Mouse (Mus musculus): ENCODE measurements at regions not wholly inside any gene's neighbourhood (a gene's known extent, or its start where the extent isn't known, plus 50 kb on each side); places are given as distances from the start of the nearest gene placed in this dataset.

- Histone ChIP-seq H3K9me3 (no peaks in the 10 kb centered on the region), H3K4me3 (no peak overlapping the region), H3K9ac (no peak overlapping the region), H3K4me1 (no peaks in the 10 kb centered on the region), H3K27me3 (replicated peaks) (no peaks in the 10 kb centered on the region), H3K27ac (replicated peaks) (no peak overlapping the region), H3K36me3 (no peaks in the 10 kb centered on the region), H3K4me2 (no peak overlapping the region)
- no peak for ATAC-seq (ENCODE audit: extremely low read depth, insufficient number of reproducible peaks, low FRiP score, low TSS enrichment)
- 68% methylated on average over 3 of the region's 3 CpGs for WGBS
Measured at GRCm38 (mm10) chr19:15692379-15693023, 254.6 kb downstream of the Psat1 start.

DNA sequence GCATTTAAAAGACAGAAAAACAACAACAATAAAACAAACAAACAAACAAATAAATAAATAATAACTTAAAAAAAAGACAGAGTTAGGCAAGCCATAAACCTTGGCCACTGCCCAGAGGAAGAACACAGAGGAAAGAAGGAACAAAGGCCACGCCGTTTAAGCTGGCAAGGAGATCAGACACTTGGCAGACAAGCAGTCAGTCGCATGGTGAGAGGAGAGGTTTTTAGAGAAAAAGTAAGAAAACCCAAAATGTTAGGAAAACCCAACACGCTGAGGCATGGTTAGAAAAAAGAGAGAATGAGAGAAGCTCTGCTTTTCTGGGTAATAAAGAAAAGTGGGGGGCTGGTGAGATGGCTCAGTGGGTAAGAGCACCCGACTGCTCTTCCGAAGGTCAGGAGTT is 277.1 kb downstream of the Psat1 start:
- no peaks in the 10 kb centered on the region for H3K36me3 ChIP-seq
- 80% methylated on average over 6 of the region's 6 CpGs for WGBS
- H3K27me3 ChIP-seq (replicated peaks), result no peaks in the 10 kb centered on the region
- ATAC-seq (ENCODE audit: extremely low read depth, insufficient number of reproducible peaks, low FRiP score, low TSS enrichment), result no peak
- no peak overlapping the region for H3K27ac ChIP-seq (replicated peaks)
- H3K4me1 ChIP-seq, result peaks cover 3% of the 10 kb centered on the region; the same call in 1 of the 2 replicates
- H3K9ac ChIP-seq, result no peak overlapping the region
- no peaks in the 10 kb centered on the region for H3K9me3 ChIP-seq
- H3K4me3 ChIP-seq, result no peak overlapping the region
- no peak overlapping the region for H3K4me2 ChIP-seq

DNA sequence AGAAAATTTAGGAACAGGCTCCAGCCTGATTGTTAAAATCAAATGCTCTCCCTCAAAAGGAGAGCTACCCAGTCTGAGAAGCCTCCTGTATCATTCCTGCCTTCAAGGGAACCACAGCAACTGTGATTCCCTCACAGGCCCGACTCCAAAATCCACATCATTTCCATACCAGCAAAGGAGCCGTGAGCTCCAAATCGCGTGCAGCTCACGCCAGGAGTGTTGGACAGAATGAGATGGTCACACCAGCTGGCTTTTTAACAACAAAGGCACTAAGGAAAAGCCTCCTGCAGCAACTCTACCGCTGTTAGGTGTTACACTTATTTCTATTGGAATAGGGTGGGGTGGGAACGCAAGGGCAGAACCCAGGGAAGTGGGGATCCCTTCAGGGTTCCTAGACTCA is 277.6 kb downstream of the Psat1 start:
- peaks cover 3% of the 10 kb centered on the region; the same call in 1 of the 2 replicates for H3K4me1 ChIP-seq
- no peak overlapping the region for H3K27ac ChIP-seq (replicated peaks)
- H3K36me3 ChIP-seq, result no peaks in the 10 kb centered on the region
- no peak overlapping the region for H3K4me3 ChIP-seq
- ATAC-seq (ENCODE audit: extremely low read depth, insufficient number of reproducible peaks, low FRiP score, low TSS enrichment), result no peak
- H3K27me3 ChIP-seq (replicated peaks), result no peaks in the 10 kb centered on the region
- no peak overlapping the region for H3K4me2 ChIP-seq
- H3K9me3 ChIP-seq, result no peaks in the 10 kb centered on the region
- no peak overlapping the region for H3K9ac ChIP-seq
- 81% methylated on average over 7 of the region's 7 CpGs for WGBS

- Histone ChIP-seq H3K4me1 (peaks cover 3% of the 10 kb centered on the region; the same call in 1 of the 2 replicates), H3K4me2 (no peak overlapping the region)
Measured at GRCm38 (mm10) chr19:15668624-15669016, 278.5 kb downstream of the Psat1 start.

DNA sequence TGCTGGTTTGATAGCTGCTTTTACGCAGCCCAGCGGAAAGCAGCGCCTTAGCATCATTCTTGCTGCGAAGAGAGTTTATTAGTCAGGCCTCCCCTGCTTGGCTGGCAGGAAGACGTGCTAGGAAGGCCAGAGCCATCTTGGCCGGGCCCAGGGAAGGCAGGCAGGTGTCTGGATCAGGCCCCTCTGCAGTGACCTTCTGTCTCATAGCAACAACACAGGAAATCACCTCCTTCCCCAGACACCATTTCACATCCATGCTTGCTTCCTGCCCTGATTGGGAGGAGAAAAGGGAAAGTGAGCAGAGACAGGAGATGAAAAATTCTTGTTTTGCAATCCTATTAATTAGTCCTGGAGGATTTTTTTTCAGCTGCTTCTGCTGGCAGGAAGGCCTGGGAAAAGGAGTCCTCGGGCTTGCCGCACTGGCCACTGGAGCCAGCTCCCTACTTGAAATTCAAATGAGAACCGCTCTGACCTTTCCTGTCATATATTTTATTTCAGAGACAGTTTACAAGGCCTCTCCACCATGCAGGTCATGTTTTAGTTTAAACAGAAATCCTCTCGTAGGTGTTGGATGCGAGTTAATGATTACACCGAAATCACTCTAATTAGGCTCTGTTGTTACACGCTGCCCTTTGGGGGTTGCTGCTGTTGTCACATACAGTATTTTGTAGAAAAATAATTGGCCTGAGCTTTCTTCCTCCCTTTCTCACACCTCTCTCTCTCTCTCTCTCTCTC is 279.1 kb downstream of the Psat1 start:
- Histone ChIP-seq H3K4me2 (no peak overlapping the region), H3K27me3 (replicated peaks) (no peaks in the 10 kb centered on the region), H3K4me1 (peaks cover 3% of the 10 kb centered on the region; the same call in 1 of the 2 replicates), H3K27ac (replicated peaks) (no peak overlapping the region), H3K9me3 (no peaks in the 10 kb centered on the region), H3K9ac (no peak overlapping the region), H3K4me3 (no peak overlapping the region), H3K36me3 (no peaks in the 10 kb centered on the region)
- no peak for ATAC-seq (ENCODE audit: extremely low read depth, insufficient number of reproducible peaks, low FRiP score, low TSS enrichment)
- WGBS, result 56% methylated on average over 13 of the region's 13 CpGs

More at GRCm38 (mm10) chr19:15668624-15669016, 278.5 kb downstream of the Psat1 start:
- Histone ChIP-seq H3K9ac (no peak overlapping the region), H3K27ac (replicated peaks) (no peak overlapping the region), H3K9me3 (no peaks in the 10 kb centered on the region), H3K36me3 (no peaks in the 10 kb centered on the region), H3K4me3 (no peak overlapping the region), H3K27me3 (replicated peaks) (no peaks in the 10 kb centered on the region)
- ATAC-seq (ENCODE audit: extremely low read depth, insufficient number of reproducible peaks, low FRiP score, low TSS enrichment), result no peak

- Histone ChIP-seq H3K27me3 (replicated peaks) (no peaks in the 10 kb centered on the region), H3K9me3 (no peaks in the 10 kb centered on the region), H3K4me1 (peaks cover 3% of the 10 kb centered on the region; the same call in 1 of the 2 replicates), H3K27ac (replicated peaks) (no peak overlapping the region), H3K9ac (no peak overlapping the region), H3K4me3 (no peak overlapping the region), H3K4me2 (no peak overlapping the region), H3K36me3 (no peaks in the 10 kb centered on the region)
- ATAC-seq (ENCODE audit: extremely low read depth, insufficient number of reproducible peaks, low FRiP score, low TSS enrichment), result no peak
- 43% methylated on average over 3 of the region's 3 CpGs for WGBS
Measured at GRCm38 (mm10) chr19:15663659-15664255, 283.4 kb downstream of the Psat1 start.

DNA sequence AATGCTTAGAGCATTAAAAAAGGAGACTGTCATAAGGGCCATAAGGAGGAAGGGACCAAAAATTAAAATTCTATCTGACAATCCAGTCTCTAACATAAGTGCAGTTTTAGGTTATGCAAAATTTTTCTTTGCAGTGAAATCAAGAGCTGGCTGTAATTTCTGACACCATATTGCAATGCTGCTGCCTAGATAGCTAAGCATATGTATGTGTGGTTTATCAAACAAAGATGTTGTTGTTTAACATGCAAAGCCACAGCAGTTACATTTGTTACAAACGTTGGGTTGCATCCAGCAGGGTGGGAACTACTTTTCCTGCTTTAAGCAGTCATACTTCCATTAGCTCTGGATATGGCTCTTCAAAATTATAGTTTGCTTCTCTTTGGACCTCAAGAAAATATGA is 288.5 kb downstream of the Psat1 start:
- no peak overlapping the region for H3K4me2 ChIP-seq
- H3K4me3 ChIP-seq, result no peak overlapping the region
- no peaks in the 10 kb centered on the region for H3K4me1 ChIP-seq
- H3K27ac ChIP-seq (replicated peaks), result no peak overlapping the region
- no peaks in the 10 kb centered on the region for H3K36me3 ChIP-seq
- ATAC-seq (ENCODE audit: extremely low read depth, insufficient number of reproducible peaks, low FRiP score, low TSS enrichment), result no peak
- H3K9ac ChIP-seq, result no peak overlapping the region
- H3K9me3 ChIP-seq, result no peaks in the 10 kb centered on the region
- no peaks in the 10 kb centered on the region for H3K27me3 ChIP-seq (replicated peaks)
- 55% methylated on average over 1 of the region's 1 CpGs for WGBS

GRCm38 (mm10) chr19:15657846-15658245 is 289.3 kb downstream of the Psat1 start:
- H3K4me1 ChIP-seq, result no peaks in the 10 kb centered on the region
- H3K36me3 ChIP-seq, result no peaks in the 10 kb centered on the region
- no peaks in the 10 kb centered on the region for H3K9me3 ChIP-seq
- no peak overlapping the region for H3K4me3 ChIP-seq
- H3K9ac ChIP-seq, result no peak overlapping the region
- H3K27me3 ChIP-seq (replicated peaks), result no peaks in the 10 kb centered on the region
- 70% methylated on average over 1 of the region's 1 CpGs for WGBS
- H3K4me2 ChIP-seq, result no peak overlapping the region
- no peak overlapping the region for H3K27ac ChIP-seq (replicated peaks)
- no peak for ATAC-seq (ENCODE audit: extremely low read depth, insufficient number of reproducible peaks, low FRiP score, low TSS enrichment)

DNA sequence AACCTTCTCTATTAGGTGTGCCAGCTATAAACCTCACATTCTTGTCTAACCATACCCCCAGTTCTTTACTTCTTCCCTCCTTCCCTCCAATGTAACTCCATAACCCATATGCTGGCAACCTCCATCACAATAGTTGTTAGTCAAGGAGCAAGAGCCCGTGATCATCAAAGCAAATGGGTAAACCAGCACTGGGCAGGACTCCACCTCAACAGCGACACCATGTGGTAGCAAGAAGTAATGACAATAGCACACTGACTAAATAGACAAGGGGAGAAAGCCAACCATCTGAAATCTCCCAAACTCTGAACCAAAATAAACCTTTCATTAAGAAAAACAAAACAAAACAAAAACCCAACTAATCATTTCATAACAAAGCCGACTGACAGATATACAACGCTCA is 297.8 kb downstream of the Psat1 start:
- H3K27me3 ChIP-seq (replicated peaks), result no peaks in the 10 kb centered on the region; the same call in 1 of the 2 replicates
- no peak overlapping the region for H3K4me3 ChIP-seq
- H3K4me1 ChIP-seq, result no peaks in the 10 kb centered on the region
- no peak overlapping the region for H3K9ac ChIP-seq
- H3K9me3 ChIP-seq, result no peaks in the 10 kb centered on the region
- 8% methylated on average over 4 of the region's 4 CpGs for WGBS
- ATAC-seq (ENCODE audit: extremely low read depth, insufficient number of reproducible peaks, low FRiP score, low TSS enrichment), result no peak
- H3K27ac ChIP-seq (replicated peaks), result no peak overlapping the region
- no peak overlapping the region for H3K4me2 ChIP-seq
- no peaks in the 10 kb centered on the region for H3K36me3 ChIP-seq

GRCm38 (mm10) chr19:15647313-15647712 is 299.8 kb downstream of the Psat1 start:
- Histone ChIP-seq H3K9me3 (no peaks in the 10 kb centered on the region), H3K27ac (replicated peaks) (no peak overlapping the region), H3K4me1 (no peaks in the 10 kb centered on the region), H3K36me3 (no peaks in the 10 kb centered on the region), H3K4me3 (no peak overlapping the region), H3K27me3 (replicated peaks) (no peaks in the 10 kb centered on the region; the same call in 1 of the 2 replicates), H3K9ac (no peak overlapping the region), H3K4me2 (no peak overlapping the region)
- WGBS, result 75% methylated on average over 5 of the region's 5 CpGs
- ATAC-seq (ENCODE audit: extremely low read depth, insufficient number of reproducible peaks, low FRiP score, low TSS enrichment), result no peak

DNA sequence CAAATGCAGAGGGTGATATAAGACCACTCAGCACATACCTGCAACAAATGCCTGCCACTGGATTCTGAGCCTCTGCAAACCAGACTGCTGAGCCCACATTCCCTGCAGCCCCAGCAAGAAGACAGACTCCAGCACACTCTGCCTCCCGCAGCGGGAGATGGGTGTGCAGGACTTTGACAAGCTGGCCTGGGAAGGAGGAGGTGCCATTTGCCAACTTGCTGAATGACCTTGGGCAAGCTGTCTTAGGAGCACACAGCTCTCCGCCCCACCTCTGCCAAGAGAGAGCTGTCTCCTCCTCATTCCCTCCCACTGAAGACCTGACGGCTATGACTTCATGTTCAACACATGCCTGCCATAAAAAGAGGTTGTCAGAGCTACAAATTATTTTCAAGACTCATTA is 302.4 kb downstream of the Psat1 start:
- Histone ChIP-seq H3K36me3 (no peaks in the 10 kb centered on the region), H3K4me3 (no peak overlapping the region), H3K4me1 (no peaks in the 10 kb centered on the region), H3K9me3 (no peaks in the 10 kb centered on the region), H3K27ac (replicated peaks) (no peak overlapping the region), H3K27me3 (replicated peaks) (no peaks in the 10 kb centered on the region; the same call in 1 of the 2 replicates), H3K9ac (no peak overlapping the region), H3K4me2 (no peak overlapping the region)
- no peak for ATAC-seq (ENCODE audit: extremely low read depth, insufficient number of reproducible peaks, low FRiP score, low TSS enrichment)
- WGBS, result 44% methylated on average over 4 of the region's 4 CpGs

Measured in heart, embryonic 13.5 days (tissue).